Mouse (Mus musculus): Measurements from ENCODE around the gene Gm45015. TPM values are rescaled to one million over a fixed set of nuclear protein-coding genes. Genes with fewer than 3 reads are reported as not detected.
"Not testable (repeated sequence)": the region's sequence is repeated elsewhere in the genome, so short reads cannot be mapped to it uniquely, and the experiment has no call there.

The Gm45015 gene
- polyA plus RNA-seq, 1 experiment from 2014 or later, result not detected

DNA sequence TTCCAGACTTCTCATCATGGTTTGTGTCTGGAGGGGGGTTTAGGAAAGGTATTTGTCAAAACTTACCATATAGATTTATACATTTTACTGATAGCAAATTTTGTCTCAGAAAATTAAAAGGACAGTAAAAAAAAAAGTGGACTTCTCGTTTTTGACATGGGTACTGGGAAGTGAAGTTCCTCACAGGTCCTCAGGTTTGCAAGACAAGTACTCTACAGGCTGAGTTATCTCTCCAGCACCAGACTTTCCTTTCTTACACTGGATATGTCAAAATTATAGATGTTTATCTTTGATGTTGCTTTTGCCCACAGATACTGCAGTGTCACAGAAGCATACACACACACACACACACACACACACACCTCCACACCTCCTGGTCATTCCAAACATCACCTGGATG lies 4.8 kb upstream of the Gm45015 start:
- Histone ChIP-seq H3K27ac (replicated peaks) (no peak overlapping the region), H3K36me3 (no peaks in the 10 kb centered on the region), H3K4me3 (no peak overlapping the region), H3K9ac (no peak overlapping the region), H3K4me2 (no peak overlapping the region), H3K4me1 (peaks cover 14% of the 10 kb centered on the region), H3K27me3 (replicated peaks) (peaks cover 3% of the 10 kb centered on the region; the same call in 1 of the 2 replicates), H3K9me3 (no peaks in the 10 kb centered on the region)
- WGBS, result 40% methylated on average over 1 of the region's 1 CpGs
- no peak for ATAC-seq (ENCODE audit: extremely low read depth, insufficient number of reproducible peaks, low FRiP score, low TSS enrichment)

DNA sequence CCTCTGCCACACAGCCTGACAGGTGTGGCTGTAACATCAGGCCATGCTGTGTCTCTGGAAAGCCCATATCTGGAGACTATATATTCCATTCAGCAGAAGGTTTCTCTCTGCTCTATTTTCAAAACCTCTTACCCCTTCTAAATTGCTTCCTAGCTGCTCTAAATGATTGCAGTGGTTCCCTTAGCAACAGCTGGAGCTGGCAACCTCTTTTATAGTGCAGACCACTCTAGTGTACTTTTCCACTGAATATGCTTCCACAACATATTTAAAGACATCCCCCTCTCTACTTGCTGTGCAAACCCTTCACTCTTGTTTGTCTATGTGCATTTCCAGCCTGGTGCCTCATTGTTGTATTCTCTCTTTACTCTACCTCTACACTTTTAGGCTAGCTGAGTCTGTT lies 3.1 kb downstream of the Gm45015 start:
- Histone ChIP-seq H3K36me3 (no peaks in the 10 kb centered on the region), H3K27me3 (replicated peaks) (peaks cover 15% of the 10 kb centered on the region; the same call in 1 of the 2 replicates), H3K9ac (no peak overlapping the region), H3K4me1 (no peaks in the 10 kb centered on the region), H3K27ac (replicated peaks) (no peak overlapping the region), H3K9me3 (no peaks in the 10 kb centered on the region), H3K4me2 (no peak overlapping the region), H3K4me3 (no peak overlapping the region)
- ATAC-seq (ENCODE audit: extremely low read depth, insufficient number of reproducible peaks, low FRiP score, low TSS enrichment), result no peak

DNA sequence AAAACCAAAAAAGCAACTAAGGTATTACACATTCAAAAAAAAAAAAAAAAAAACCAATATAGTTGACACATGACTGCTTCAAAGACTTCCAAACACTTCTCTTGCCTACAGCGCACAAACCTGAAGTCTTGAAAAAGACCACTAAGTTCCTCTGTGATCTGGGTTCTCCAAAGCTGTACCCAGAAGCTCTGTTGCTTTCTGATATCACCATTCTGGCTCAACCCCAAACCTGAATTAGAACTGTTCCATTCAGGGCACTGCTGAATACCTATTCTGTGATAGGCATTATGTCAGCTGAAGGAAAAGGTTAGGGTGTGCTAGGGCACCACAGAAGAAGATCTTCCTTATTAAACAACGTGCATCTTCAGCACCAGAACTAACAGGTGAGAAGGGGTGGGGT lies 9.4 kb downstream of the Gm45015 start:
- no peak overlapping the region for H3K4me3 ChIP-seq
- 69% methylated on average over 2 of the region's 2 CpGs for WGBS
- H3K9me3 ChIP-seq, result no peaks in the 10 kb centered on the region
- no peak overlapping the region for H3K9ac ChIP-seq
- no peak for ATAC-seq (ENCODE audit: extremely low read depth, insufficient number of reproducible peaks, low FRiP score, low TSS enrichment)
- H3K36me3 ChIP-seq, result no peaks in the 10 kb centered on the region
- H3K27ac ChIP-seq (replicated peaks), result no peak overlapping the region
- H3K27me3 ChIP-seq (replicated peaks), result peaks cover 25% of the 10 kb centered on the region
- no peaks in the 10 kb centered on the region for H3K4me1 ChIP-seq
- H3K4me2 ChIP-seq, result no peak overlapping the region

- ATAC-seq (ENCODE audit: extremely low read depth, insufficient number of reproducible peaks, low FRiP score, low TSS enrichment), result no peak
- WGBS, result 50% methylated on average over 3 of the region's 3 CpGs
- no peak overlapping the region for H3K4me3 ChIP-seq
- no peak overlapping the region for H3K9ac ChIP-seq
- peaks cover 14% of the 10 kb centered on the region for H3K27me3 ChIP-seq (replicated peaks)
- no peaks in the 10 kb centered on the region for H3K4me1 ChIP-seq
- no peaks in the 10 kb centered on the region for H3K36me3 ChIP-seq
- no peak overlapping the region for H3K27ac ChIP-seq (replicated peaks)
- H3K9me3 ChIP-seq, result no peaks in the 10 kb centered on the region
- H3K4me2 ChIP-seq, result no peak overlapping the region
These were observed 15.6 kb downstream of the Gm45015 start for GRCm38 (mm10) chrX:73321029-73321428.

- no peaks in the 10 kb centered on the region for H3K4me1 ChIP-seq
- H3K9me3 ChIP-seq, result no peaks in the 10 kb centered on the region
- no peak overlapping the region for H3K9ac ChIP-seq
- H3K27ac ChIP-seq (replicated peaks), result no peak overlapping the region
- H3K27me3 ChIP-seq (replicated peaks), result peaks cover 30% of the 10 kb centered on the region
- 18% methylated on average over 3 of the region's 3 CpGs for WGBS
- H3K4me2 ChIP-seq, result no peak overlapping the region
- ATAC-seq (ENCODE audit: extremely low read depth, insufficient number of reproducible peaks, low FRiP score, low TSS enrichment), result no peak
- no peaks in the 10 kb centered on the region for H3K36me3 ChIP-seq
- H3K4me3 ChIP-seq, result no peak overlapping the region
These were observed 24.1 kb downstream of the Gm45015 start for GRCm38 (mm10) chrX:73312522-73312921.

DNA sequence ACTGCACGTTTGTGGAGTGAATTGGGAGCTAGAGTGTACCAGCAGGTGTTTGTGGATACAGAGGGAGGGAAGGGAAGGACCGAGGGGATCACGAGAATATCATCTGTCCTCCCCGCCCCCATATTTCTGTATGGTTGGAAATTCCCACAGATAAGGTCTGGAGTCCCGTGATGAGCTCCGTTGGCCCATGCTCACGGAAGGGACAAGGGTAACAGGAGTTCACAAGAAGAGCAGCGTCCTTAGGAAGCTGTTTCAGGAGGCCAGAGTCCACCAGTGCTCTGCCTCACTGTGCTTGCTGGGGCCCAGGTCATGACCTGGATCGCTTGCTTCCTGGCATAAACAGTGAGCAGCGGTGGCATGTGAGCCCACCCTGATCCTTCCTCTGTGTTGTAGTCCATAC lies 40.9 kb downstream of the Gm45015 start:
- not testable (repeated sequence) for H3K9me3 ChIP-seq; ATAC-seq (ENCODE audit: extremely low read depth, insufficient number of reproducible peaks, low FRiP score, low TSS enrichment); H3K4me3 ChIP-seq; H3K9ac ChIP-seq; H3K27ac ChIP-seq (replicated peaks); H3K4me1 ChIP-seq; H3K27me3 ChIP-seq (replicated peaks); H3K36me3 ChIP-seq; H3K4me2 ChIP-seq
- 63% methylated on average over 9 of the region's 10 CpGs for WGBS

- H3K27me3 ChIP-seq (replicated peaks); ATAC-seq (ENCODE audit: extremely low read depth, insufficient number of reproducible peaks, low FRiP score, low TSS enrichment); H3K4me1 ChIP-seq; H3K9me3 ChIP-seq; H3K36me3 ChIP-seq; H3K4me2 ChIP-seq; H3K27ac ChIP-seq (replicated peaks); H3K9ac ChIP-seq; H3K4me3 ChIP-seq: not testable (repeated sequence)
- WGBS, result 81% methylated on average over 16 of the region's 17 CpGs
These were observed 43.8 kb downstream of the Gm45015 start, which contains the start of the genes Xlr5a and Xlr5c for GRCm38 (mm10) chrX:73292876-73293275. Xlr5a (minus strand) TSS chrX:73292976. Xlr5c (minus strand) TSS chrX:73292976.

Other genes with a start within 250 kb of the Gm45015 start
- 1.2 and 1.4 TPM in 2 replicates for gene Xlr3a, start 239.7 kb downstream of the Gm45015 start, polyA plus RNA-seq (2015; fragmentation: Nextera tagmentation; extraction: Ambion mirVana)
- gene Gm14685, start 219.8 kb downstream of the Gm45015 start, polyA plus RNA-seq (2015; fragmentation: Nextera tagmentation; extraction: Ambion mirVana), result not detected in 2 replicates
- not detected in 2 replicates for gene Xlr5b, start 188.0 kb downstream of the Gm45015 start, polyA plus RNA-seq (2015; fragmentation: Nextera tagmentation; extraction: Ambion mirVana)
- gene DXBay18, start 187.4 kb downstream of the Gm45015 start, polyA plus RNA-seq (2015; fragmentation: Nextera tagmentation; extraction: Ambion mirVana), result not detected in 2 replicates
- not detected in 2 replicates for gene Spin2d, start 159.9 kb downstream of the Gm45015 start, polyA plus RNA-seq (2015; fragmentation: Nextera tagmentation; extraction: Ambion mirVana)
- 4.5 and 7.1 TPM in 2 replicates for gene Xlr3b, start 144.6 kb downstream of the Gm45015 start, polyA plus RNA-seq (2015; fragmentation: Nextera tagmentation; extraction: Ambion mirVana)
- 0.52 and 1.0 TPM in 2 replicates for gene Xlr4b, start 122.5 kb downstream of the Gm45015 start, polyA plus RNA-seq (2015; fragmentation: Nextera tagmentation; extraction: Ambion mirVana)
- 8.2 and 8.5 TPM in 2 replicates for gene F8a, start 108.5 kb downstream of the Gm45015 start, polyA plus RNA-seq (2015; fragmentation: Nextera tagmentation; extraction: Ambion mirVana)
- 0.27 TPM in 1 of 2 replicates, not detected in the other for gene Xlr4c, start 93.7 kb downstream of the Gm45015 start, polyA plus RNA-seq (2015; fragmentation: Nextera tagmentation; extraction: Ambion mirVana)
- gene Xlr3c, start 71.5 kb downstream of the Gm45015 start, polyA plus RNA-seq (2015; fragmentation: Nextera tagmentation; extraction: Ambion mirVana), result not detected in 2 replicates
- gene Xlr5a, start 43.9 kb downstream of the Gm45015 start, polyA plus RNA-seq (2015; fragmentation: Nextera tagmentation; extraction: Ambion mirVana), result not detected in 2 replicates
- gene Xlr5c, start 43.9 kb downstream of the Gm45015 start, polyA plus RNA-seq (2015; fragmentation: Nextera tagmentation; extraction: Ambion mirVana), result not detected in 2 replicates
- gene Zfp275, start 5.8 kb upstream of the Gm45015 start, polyA plus RNA-seq (2015; fragmentation: Nextera tagmentation; extraction: Ambion mirVana), result 8.0 and 8.7 TPM in 2 replicates
- not detected in 2 replicates for gene Gm18336, start 61.9 kb upstream of the Gm45015 start, polyA plus RNA-seq (2015; fragmentation: Nextera tagmentation; extraction: Ambion mirVana)
- not detected in 2 replicates for gene Zfp92, start 74.3 kb upstream of the Gm45015 start, polyA plus RNA-seq (2015; fragmentation: Nextera tagmentation; extraction: Ambion mirVana)
- not detected in 2 replicates for gene Trex2, start 98.5 kb upstream of the Gm45015 start, polyA plus RNA-seq (2015; fragmentation: Nextera tagmentation; extraction: Ambion mirVana)
- 52.1 and 61.7 TPM in 2 replicates for gene Haus7, start 122.2 kb upstream of the Gm45015 start, polyA plus RNA-seq (2015; fragmentation: Nextera tagmentation; extraction: Ambion mirVana)
- gene Bgn, start 146.8 kb upstream of the Gm45015 start, polyA plus RNA-seq (2015; fragmentation: Nextera tagmentation; extraction: Ambion mirVana), result 76.0 and 87.0 TPM in 2 replicates
- gene Atp2b3, start 166.2 kb upstream of the Gm45015 start, polyA plus RNA-seq (2015; fragmentation: Nextera tagmentation; extraction: Ambion mirVana), result 0.32 and 0.56 TPM in 2 replicates

Data from heart, embryonic 13.5 days (tissue).